Mouse (Mus musculus): ENCODE measurements at regions not wholly inside any gene's neighbourhood (a gene's known extent, or its start where the extent isn't known, plus 50 kb on each side); places are given as distances from the start of the nearest gene placed in this dataset.

DNA sequence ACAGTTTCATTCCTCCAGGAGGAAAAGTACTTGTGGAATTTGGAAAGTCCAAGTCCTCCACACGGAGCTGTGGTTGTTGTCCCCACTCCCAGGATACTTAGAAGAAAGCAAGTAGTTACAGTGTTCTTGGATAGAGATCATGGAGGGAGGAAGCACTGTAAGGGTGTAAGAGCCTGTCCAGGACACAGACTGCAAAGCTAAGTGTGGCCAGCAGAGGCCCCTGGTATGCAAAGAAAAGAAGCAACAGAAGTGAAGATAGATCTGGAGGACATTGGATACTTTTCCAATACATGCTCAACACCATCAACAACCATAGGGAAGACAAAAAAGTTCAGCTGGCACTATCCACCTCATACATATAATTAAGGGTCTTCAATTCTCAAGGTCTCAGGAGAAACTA lies 197.4 kb downstream of the Meis1 start:
- DNase-seq (ENCODE audit: extremely low spot score in 1 of 2, low spot score in 1 of 2) = peak in 1 of 2 experiments; percentile 0

DNA sequence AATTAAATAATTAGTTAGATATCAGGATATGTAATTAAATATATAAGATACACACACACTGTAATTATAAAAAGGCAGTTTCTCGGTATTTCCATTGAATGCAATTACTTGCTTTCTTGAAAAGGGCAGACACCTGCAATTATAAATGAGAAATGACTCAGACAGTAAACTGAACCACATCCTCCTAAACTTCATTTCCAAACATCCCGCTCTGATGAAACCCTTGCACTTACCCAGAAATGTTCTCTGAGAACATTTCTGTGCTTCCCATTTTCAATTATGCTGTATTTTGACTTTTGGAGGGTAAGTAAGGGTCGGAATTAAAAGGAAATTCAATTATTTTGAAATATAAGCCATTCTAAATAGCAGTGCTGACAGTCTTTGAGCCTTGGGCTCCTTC lies 204.7 kb downstream of the Meis1 start:
- DNase-seq (ENCODE audit: extremely low spot score in 1 of 2, low spot score in 1 of 2) = no peak

DNA sequence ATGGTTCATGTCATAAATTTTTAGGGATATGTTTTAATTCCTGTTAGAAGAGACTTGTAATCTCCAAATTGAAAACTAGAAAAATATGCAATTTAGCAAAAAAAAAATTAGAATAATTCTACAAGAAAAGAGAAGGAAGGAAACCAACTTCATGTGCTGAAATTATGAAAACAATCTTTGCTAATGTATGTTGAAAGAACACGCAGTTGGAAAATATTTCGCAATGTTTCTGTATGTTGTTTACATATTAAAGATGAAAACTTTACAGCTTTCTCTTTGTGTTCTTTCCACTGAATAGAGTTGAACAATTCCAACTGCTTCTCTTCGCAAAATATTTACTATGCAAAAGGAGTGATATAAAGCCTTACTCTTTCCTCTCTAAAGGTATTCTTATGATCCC lies 251.3 kb downstream of the Meis1 start:
- DNase-seq (ENCODE audit: extremely low spot score in 1 of 2, low spot score in 1 of 2) = no peak

DNA sequence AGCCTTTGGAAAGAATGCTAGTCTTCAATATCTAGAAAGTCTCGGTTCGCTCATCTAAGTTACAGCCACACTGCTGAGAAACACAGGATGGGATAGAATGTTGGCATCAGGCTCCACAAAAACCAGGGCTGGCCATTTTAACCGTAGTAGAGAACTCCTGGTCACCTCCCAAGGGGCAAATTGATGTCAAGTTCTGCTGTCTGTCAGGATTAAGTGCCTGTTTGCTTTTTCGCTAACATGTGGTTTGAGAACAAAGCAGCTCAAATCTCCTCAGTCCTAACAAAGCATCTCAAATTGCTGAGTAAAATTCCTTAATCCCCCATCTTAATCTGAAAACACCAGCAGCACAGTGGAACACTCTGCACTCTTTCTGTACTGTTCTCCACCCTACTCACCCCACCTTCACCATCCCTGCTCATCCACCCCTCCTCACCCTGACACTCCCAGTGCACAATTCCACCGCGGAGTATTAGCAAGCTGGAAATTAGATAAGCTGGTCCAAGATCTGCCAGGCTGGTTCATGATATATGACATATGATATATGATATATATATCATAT lies 252.2 kb downstream of the Meis1 start:
- DNase-seq (ENCODE audit: extremely low spot score in 1 of 2, low spot score in 1 of 2) = no peak

DNA sequence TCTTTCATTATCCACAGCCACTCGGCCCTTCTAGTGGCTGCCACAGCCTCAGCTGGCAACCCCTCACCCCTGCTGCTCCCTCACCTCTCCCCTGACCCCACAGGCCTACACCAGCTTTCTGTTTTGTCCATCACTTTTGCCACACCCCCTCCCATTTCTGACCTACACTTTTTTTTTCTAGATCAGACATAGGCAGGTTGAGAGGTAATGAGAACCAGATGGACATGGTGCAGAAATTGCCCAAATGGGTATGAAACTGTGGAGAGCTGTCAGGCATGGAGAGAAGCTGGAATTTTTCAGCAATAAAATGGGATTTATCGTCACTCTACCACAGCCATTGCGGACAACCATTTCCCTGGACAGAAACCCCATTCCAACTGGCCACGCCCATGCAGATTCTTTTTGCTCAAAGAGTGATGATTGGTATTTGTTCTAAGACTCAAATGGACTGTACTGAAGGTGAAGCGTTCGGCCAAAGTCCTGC lies 260.2 kb downstream of the Meis1 start:
- no peak for DNase-seq (ENCODE audit: extremely low spot score in 1 of 2, low spot score in 1 of 2)

DNA sequence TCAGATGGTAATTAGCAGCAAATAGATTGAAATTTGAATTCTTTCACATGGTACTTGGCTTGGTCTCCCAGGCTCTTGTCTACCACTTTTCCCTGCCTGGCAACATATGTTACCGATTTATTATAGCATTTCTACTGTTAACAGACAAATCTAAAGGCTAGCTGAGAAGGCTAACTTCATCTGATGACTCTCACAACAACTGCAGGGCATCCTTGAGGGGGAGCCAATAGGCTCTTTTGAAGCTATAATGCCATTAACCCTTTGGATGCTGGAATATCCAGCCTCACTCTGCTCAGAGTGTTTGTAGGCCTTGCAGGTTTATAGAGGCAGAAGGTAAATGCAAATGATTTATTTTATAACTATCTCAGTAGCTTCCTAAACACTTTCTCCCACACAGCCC lies 262.2 kb downstream of the Meis1 start:
- DNase-seq (ENCODE audit: extremely low spot score in 1 of 2, low spot score in 1 of 2) = no peak

DNA sequence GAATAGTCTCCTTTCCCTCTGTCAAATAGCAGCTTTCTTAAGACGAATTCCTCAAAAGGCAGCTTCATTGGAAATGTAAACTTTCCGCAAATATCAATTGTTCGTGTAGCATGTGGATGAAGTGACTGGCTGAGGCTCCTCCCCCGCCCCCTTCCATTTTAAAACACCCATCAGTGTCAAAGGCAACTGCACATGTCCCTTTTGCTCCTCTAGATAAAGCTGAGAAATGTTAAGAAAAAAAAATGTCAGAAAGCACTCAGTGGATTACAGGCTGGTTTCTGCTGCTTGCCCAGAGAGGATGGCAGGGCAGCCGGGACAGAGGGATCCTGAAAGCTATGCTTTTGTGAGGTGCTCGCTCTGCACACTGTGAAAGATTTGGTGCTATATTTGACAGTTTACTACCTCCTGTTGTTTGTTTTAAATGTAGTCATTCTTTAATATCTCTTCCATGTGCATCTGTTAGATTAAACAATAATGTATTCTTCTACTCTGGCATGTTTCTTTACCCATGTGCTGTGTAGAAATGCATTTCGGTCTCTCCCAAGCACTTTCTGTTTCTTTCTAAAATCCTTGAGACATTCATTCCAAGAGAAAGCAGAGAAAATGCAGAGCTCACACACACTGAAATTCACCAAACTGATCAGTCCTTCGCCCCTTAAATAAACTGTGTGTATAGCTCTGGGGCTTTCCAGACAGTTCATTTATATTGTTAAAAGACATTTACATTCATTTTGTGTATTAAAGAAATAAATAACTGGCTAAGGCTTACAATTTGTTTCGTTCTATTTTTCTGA lies 263.9 kb downstream of the Meis1 start:
- DNase-seq (ENCODE audit: extremely low spot score in 1 of 2, low spot score in 1 of 2) = no peak

DNA sequence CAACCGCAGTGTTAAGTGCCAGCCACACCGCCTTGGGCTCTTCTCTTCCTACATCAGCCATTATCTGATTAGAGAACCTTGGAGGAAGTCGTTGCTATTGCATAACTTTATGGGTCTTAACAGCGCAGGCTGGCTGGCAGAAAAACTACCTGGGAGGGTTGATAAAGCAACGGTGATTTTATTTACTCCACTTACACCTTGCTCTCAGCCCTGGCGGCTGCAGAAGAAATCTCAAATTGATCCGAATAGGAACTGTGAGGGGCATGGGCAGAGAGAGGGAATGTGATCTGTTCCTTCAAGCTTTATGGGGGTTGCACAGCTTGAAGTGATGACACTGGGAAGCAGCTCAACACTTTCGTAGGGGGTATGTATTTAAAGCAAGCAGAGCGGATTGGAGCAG lies 264.9 kb downstream of the Meis1 start:
- no peak for DNase-seq (ENCODE audit: extremely low spot score in 1 of 2, low spot score in 1 of 2)

DNA sequence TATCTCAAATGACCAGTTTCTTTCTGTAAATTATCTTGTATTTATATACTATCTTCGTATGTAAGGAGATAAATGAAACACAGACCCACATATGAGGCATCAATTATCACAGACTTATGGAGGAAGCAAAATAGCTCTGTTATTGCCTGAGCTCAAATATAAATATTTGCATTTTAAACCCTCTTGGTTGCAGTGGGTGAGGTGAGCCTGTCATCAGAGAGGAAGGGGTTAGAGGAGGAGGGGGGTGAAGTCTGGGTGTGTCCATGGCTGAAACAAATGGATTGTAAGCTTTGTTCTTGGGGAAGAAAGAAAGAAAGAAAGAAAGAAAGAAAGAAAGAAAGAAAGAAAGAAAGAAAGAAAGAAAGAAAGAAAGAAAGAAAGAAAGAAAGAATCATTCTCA lies 265.5 kb downstream of the Meis1 start:
- DNase-seq (ENCODE audit: extremely low spot score in 1 of 2, low spot score in 1 of 2) = no peak

DNA sequence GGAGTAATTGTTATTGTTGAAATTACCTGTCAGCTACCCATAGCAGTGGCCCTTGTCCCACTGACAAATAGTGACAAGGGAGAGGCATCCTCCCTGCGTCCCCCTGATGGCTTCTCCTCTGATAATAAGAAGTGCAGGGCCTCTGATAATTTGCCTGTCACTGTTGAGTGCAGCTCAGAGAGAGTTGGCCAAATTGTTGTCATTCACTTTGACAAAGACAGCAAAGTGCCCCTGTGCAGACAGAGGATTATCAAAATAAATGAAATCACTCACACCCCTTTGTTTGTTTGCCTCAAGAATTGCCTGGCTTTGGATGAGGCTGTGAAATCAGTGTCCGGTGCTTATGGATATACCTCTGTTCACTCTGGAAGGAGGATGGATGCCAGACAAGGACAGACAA lies 266.3 kb downstream of the Meis1 start:
- DNase-seq (ENCODE audit: extremely low spot score in 1 of 2, low spot score in 1 of 2) = no peak

DNA sequence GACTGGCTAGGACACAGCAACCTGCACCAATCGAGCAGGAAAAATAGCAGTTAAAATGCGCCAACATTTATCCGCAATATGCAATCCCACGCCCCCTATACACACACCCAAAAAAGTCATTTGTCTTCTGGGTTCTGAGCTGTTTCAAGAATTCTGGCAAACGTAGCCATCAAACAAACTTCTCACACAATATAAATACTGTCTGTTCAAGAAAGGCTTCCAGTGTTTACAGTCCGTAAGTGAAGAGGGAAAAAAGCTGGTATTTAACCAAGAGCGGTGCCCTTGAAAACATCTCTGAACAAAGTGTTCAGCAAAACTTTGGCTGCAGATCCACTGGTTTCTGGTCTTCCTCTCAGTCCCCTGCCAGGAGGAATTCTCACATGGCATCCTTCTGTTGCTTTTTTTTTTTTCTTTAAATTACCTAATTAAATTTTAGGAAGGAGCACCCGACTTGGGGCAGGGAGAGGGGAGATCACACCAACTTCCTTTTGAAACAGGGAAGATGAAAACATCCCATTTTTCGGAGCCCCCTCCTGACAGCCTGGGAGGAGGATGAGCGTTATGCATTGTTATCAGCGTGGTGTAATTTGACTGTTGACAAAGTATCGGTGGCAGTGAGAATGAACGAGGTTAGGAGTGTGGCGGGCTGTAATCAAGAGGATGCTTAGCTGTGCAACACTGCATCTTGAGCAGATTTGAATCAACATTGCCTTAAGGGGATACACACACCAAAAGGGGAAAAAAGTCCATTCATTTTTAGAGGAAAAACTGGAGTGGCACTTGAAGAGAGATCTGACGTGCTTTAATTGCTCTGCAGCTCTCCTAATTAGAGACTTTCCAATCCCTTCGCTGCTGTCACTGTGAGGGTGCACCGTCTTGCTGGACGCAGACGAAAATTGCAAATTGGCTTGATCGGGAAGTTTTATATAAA lies 267.6 kb downstream of the Meis1 start:
- DNase-seq (ENCODE audit: extremely low spot score in 1 of 2, low spot score in 1 of 2) = peak in 1 of 2 experiments; percentile 5

DNA sequence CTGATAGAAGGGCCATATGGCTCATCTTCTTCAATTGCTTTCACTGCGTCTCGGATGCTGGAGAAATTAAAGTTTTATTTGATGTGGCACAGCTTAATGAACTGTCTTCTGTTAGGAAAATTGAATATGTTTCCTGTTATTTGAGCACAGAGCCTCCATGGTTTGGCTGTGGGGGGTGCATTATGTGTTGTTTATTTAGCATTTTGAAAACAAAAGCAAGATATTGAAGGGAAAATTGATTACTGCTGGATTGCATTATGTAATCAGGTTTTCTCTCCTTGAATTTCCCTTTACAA lies 268.8 kb downstream of the Meis1 start:
- DNase-seq (ENCODE audit: extremely low spot score in 1 of 2, low spot score in 1 of 2) = no peak

DNA sequence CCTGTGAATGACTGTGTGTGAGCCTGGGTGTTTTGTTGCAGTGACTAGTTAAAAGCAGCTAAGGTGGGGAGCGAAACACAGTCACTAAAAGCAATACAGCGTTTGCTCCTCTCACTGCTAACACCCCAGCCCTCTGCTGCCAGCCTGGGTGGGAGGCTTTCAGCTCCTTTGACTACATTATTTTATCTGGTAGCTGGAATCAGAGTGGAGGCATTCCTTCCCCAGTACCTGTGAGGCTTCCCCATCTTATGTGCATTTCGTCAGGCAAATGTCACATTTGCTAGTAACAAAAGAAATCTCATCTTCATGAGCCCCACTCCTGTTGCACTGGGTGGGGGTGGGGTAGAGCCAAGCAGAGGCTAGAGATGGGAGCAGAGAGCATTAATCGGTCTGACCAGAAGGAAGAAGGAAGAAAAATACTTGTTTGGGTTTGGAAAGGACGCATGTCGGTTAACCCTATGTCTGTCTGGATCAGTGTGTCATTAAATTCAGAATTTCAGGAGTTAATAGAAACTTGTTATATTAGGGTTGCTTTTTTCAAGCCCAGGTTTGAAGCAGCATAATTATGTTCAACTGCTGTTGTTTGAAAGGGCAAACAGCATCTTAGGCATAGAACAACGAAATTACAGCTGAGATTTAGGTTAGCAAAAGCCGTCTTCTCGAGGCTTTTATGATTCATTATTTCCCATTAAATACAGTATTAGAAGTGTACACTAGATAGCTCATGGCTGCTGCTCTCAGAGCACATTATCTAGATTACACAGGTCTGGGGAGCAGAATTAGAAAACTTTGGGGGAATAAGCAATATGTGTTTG lies 269.3 kb downstream of the Meis1 start:
- no peak for DNase-seq (ENCODE audit: extremely low spot score in 1 of 2, low spot score in 1 of 2)

DNA sequence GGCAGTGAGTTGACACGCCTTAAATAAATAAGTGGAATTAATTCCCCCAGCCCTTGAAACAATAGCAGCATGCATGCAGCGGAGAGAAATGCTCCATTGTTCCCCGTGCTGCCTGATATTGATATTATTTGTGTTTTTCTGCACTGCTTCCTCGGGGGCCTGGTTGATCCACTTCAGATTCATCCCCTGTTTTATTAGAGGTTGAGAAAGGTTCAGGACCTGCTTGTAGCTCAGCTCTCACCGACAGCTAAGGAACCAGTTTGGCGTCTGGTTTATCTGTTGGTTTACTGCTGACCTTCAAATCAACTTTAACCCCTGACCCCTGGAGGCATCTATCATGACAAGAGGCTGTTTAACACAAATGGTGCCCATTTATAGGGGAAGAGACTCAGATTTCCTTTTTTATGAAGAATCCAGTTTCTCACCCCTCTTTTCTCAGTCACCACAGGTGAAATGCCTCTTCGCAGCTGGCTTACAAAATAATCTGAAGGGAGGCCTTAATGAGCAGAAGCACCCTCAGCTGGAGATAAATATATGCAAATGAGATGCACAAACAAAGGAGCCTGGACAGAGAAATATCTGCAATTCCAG lies 270.8 kb downstream of the Meis1 start:
- no peak for DNase-seq (ENCODE audit: extremely low spot score in 1 of 2, low spot score in 1 of 2)

DNA sequence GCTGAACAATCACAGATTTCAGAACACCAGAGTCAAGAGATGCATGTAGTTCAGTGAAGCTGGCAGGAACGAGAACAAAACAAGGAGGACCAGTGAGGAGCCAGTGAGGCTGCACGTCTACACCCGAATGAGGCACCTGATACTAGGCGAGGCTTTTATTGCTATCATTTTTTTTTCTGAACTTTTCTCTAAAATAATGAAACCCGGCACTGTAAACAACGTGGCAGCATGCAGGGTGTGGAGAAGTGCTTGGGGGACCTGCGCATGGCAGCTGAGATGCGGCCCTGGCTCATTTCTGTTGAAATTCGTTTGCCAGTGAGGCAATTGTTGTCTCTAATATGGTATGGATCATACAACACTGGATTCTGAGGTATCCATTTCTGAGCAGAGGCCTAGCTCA lies 271.4 kb downstream of the Meis1 start:
- DNase-seq (ENCODE audit: extremely low spot score in 1 of 2, low spot score in 1 of 2) = no peak

DNA sequence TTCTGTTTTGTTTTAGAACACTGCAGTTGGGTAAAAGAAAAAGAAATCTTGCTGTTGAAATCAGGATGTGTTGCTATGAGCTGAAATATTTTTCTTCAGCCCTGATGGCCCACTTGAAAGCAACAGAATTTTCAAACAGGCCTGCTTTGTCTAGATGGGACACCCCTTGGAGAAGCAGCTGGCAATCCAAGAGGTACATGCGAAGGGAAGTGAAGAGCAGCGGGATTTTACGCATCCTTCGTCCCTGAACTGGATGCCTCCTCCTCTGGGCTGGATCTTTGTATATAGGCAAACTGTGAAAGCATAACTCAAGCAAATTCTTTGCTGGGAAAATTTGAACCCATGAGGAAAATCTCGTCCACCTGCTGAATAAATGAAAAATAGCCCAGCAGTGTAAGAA lies 272.3 kb downstream of the Meis1 start:
- no peak for DNase-seq (ENCODE audit: extremely low spot score in 1 of 2, low spot score in 1 of 2)

DNA sequence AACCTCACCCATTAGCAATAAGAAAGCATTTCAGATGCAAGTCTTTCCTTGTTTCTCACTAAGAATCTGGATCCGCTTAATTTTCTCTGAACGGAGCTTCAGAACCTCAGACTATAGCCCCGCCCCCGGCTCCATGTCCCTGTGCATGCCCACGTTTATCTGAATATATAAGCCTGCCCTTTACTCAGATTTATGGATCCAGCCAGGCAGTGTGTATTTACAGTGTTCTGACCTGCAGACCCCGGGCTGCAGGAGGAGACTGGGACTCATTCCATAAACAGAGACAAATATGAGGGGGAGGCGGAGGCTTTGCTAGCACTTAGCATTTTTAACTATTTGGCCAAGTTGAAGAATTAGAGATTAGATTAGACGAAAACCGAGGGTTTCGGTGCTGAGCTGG lies 272.9 kb downstream of the Meis1 start:
- DNase-seq (ENCODE audit: extremely low spot score in 1 of 2, low spot score in 1 of 2) = no peak

DNA sequence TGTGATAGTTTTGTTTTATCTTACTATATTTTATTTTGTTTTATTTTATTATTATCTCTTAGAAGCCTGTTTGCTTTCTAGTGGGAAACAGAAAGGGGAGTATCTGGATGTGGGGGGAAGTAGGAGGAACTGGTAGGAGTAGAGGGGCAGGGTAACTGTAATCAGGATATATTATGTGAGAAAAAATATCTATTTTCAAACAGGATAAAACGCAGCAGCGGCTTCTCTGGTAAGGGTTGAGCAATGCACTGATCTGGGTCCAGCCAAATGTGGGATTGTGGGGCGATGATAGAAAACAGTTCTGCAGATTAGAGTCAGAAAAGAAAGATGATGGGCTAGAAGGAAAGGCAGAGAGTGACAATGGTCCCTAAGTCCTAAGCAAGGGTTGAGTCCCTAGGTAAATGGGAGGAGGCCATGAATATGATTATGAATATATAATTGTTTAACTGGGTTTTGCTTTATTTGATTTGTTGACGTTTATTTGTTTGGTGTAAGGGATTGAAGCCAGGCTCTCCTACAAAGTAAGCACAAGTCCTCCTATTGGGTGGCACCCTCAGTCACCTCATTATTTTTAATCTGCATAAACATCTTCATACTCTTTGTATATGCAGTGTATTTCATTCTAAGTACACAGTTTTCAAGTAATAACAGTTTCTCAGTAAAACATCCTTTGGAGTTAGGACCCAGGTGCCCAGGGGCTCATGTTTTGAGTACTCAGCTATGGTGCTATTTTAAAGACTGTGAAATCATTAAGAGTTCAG lies 283.7 kb downstream of the Meis1 start:
- no peak for DNase-seq (ENCODE audit: extremely low spot score in 1 of 2, low spot score in 1 of 2)

DNA sequence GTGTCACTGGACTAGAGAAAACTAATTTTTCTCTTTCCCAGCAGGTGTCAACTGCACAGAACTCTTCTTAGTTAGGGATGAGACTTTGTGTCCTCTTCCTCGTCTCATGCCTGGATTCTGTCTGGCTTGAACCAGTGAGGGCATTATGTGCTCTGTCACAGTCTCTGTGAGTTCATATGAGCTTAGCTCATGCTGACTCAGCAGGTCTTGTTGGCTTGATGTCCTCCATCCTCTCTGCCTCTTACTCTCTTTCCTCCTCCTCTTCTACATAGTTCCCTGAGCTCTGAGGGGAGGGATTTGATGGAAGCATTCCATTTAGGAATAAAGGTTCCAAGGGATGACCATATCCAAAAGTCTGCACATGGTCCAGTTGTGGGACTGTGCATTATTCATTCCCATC lies 284.7 kb downstream of the Meis1 start:
- no peak for DNase-seq (ENCODE audit: extremely low spot score in 1 of 2, low spot score in 1 of 2)

DNA sequence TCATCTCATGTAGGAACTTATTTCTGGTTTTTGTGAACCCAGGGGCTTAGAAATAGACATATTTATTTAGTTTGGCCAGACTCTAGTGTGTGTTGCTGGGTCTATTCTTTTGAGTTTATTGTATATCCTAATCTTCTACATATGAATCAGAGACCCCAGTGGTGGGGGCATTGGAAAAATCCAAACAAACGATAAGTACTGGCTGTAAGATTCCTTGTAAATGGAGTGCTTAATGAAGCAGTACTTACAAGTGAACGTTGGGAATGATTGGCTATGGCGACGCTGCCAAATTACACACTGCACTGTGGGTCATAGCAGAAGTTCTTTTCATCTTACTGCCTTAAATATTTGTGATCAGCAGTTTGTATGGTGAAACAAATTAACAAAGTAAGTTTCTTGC lies 289.0 kb downstream of the Meis1 start:
- DNase-seq (ENCODE audit: extremely low spot score in 1 of 2, low spot score in 1 of 2) = no peak
